Mouse (Mus musculus) liver, adult (tissue): ENCODE data around the gene Cbfb.

Source experiments
- GATA4 ChIP-seq: IDR thresholded peaks from 2 replicates; pipeline ENCODE4 v1.6.1; 2014; ENCODE audit warnings: mild to moderate bottlenecking, low read length; ENCODE audit not compliant: insufficient replicate concordance

The Cbfb gene

DNA sequence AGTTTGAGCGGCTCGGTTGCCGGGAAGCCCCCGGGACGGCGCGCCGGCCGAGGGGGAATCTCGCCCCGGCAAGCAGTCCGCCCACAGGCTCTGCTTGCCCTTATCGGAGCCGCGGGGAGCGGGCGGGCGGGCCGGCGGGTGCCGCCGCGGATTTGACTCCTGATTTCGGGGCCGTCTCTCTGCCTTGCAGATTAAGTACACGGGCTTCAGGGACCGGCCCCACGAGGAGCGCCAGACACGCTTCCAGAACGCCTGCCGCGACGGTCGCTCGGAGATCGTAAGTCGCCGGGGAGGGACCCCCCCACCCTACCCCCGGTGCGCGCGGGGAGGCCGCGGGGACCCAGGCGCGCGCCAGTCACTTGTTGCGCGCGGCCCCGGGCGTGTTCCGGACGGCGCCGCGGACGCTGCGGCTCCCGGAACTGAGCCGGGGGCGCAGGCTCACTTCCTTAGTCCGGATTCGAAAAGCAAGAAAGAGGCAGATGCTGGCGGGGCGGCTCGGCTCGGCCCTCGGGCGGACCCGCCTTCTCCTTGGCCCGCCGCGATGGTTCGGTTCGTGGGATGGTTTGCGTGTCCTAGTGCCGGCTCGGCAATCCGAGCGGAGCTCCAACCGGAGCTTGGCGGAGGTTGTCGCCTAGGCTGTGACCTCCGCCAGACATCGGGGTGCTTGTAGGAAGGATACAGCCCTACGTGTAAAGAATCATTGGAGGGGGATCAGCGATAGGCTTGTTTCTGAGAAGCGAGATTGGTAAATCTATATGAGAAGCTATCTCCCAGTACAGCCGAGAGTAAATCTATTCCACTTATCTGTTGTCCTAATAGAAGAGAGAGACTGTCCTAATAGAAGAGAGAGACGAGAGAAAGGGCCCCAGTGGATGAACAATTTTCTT is 885 bp downstream of the Cbfb start:
- TF ChIP-seq GATA4: peak; percentile 9; the same call in 1 of the 2 replicates

DNA sequence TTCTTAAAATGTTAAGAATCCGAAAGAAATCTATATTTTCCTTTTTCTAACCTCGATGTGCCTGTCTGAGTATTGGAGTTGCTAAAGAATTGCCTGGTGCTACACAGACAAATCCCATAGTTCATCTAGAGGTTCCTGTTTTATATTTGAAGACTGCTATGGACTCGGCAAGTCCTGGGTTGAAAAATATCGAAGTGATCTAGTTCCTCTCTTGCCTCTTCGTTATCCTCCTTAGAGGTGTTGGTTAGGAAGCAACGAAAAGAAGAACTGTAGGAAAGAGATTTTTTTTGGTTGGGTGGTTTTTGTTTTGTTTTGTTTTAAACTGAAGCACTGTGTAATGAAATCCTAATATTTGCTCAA is 1.5 kb downstream of the Cbfb start:
- TF ChIP-seq GATA4: no peak

DNA sequence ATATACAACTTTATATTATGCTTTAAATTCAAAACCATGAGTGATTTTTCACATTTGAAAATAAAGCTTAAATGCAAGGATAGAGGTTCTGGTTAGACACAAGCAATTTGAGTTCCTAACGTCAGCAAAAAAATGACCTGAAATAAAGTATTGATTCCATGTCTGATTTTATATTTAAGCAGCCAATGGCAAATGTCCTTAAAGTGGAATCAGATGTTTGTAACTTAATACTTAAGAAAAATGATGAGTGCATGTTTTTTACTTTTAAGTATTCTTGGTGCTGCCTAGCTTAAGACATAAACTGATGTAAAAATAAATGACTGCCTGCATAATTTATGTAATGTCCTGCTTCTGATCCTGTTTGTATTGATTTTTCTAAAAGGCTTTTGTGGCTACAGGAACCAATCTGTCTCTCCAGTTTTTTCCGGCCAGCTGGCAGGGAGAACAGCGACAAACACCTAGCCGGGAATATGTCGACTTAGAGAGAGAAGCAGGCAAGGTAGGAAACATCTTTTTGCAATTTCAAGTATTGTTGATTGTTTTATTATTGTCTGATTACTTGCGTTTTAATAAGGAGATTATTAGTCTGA is 7.8 kb downstream of the Cbfb start:
- TF ChIP-seq GATA4: no peak

DNA sequence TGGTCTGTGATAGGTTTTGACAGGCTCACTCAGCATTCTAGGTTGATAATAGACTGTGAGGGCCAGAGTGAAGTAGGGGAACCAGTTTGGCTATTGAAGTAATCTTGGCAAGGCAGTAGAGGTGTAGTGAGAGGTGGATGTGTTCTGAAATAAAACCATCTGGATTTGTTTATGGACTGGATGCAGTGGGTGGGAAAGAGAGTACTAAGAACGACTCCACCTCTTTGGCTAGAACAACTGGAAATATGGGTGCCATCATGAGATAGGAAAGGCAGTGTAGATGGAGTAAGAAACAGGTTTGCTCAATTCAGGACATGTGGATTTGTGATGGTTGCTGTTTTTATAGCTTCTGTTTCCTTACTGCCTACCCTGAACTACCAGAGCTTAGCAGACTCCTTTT is 11.7 kb downstream of the Cbfb start:
- TF ChIP-seq GATA4: no peak

DNA sequence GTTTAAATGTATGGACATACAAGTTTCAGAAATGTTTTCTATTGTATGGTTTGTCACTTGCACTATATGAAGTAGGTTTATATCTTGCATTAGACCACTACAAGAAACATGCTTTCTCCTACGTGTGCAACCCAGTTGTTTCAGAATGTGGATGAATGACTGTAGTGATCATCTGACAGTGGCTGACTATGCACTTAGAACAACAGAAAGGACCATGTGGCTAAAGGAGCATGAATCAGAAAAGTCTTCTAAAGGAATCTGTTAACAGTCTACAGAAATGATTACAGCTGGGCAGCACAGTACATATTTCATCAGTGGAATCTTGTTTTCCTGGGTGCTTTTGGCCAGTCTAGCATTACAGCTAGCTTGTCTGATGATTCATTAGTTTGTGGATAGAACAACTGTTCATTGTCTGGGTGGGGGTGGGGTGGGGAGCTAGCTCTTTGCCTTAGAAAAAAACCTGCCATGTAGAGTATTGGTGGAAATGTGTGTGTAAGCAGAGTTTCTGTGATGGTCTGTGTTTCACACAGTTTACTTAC is 16.1 kb downstream of the Cbfb start:
- TF ChIP-seq GATA4: no peak

DNA sequence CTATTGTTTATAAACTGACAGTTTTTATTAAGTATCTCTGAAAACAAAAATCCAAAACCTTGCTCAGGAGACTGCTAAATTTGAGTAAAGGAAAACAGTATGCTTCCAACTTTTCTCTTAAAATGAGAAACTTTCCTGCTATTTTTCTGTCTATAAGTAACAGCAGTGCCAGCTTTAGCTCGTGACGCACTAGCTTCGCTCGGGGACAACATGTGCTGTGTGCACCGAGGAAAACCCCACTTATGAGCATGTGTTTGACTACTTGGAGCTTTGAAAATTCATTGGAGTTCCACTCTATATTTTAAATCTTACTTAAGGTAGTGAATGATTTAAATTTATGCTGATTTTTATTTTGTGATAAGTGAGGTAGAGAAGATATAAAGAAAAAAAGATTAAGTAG is 21.7 kb downstream of the Cbfb start:
- TF ChIP-seq GATA4: no peak

DNA sequence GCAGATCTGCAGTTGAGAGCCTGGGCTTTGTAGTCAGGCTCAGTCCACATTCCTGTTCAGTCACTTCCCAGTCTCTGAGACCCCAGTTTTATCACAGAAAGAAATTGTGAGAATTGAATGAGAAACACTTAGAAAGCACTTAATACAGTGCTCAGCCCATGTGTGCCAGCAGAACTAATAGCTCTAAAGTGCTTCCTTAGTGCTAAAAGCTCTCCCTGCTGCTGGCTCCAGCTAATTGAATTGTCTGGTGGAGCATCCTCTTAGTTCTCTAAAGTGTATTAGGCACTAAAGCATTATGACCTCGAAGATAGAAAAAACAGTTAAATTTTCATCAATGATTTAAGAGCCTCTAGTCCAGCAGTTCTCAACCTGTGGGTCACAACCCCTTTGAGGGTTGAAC is 35.3 kb downstream of the Cbfb start:
- no peak for TF ChIP-seq GATA4

DNA sequence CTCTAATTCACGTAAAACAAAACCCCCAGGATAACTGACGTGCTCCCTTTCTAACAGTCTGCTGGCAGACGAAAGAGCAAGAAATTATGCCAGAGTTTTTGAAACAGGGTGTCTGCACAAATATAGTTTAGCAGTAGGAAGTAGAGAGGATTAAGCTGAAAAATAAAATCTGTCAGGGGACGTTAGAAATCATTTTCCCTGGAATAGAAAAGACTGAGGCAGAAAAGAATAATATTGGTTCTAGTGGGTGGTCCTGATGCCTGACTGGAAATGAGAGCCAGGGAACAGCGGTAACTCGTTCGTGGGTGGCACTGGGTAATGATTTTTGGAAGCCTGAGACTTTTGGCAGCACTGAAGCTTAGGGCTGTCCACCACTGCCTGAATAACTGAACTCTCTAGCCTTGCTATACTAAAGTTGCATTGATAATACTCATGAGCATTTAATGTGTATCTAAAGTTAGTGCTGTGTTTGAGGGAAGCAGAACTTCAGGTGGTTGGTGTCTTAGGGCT is 36.3 kb downstream of the Cbfb start:
- no peak for TF ChIP-seq GATA4

DNA sequence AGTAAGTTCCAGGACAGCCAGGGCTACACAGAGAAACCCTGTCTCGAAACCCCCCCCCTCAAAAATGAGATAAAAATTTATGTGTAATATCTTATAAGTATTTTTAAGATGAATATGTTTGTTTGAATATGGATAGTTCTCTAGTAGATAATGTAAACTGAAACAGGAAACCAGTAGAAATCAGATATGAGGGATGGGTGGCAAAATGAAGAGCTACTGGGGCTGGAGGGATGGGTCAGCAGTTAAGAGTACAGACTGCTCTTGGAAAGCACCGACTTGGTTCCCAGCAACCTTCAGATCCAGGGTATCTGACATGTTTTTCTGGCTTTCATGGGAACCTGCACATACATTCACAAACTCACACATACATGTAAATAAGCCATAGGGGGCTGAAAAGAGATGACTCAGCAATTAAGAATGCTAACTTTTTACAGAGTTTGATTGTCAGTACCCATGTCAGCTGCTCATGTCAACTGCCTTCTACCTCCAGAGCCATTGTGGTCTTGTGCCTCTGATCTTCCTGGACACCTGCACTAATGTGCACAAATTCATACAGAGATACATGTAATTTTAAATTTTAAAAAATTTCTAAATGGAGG is 37.3 kb downstream of the Cbfb start:
- TF ChIP-seq GATA4: no peak

DNA sequence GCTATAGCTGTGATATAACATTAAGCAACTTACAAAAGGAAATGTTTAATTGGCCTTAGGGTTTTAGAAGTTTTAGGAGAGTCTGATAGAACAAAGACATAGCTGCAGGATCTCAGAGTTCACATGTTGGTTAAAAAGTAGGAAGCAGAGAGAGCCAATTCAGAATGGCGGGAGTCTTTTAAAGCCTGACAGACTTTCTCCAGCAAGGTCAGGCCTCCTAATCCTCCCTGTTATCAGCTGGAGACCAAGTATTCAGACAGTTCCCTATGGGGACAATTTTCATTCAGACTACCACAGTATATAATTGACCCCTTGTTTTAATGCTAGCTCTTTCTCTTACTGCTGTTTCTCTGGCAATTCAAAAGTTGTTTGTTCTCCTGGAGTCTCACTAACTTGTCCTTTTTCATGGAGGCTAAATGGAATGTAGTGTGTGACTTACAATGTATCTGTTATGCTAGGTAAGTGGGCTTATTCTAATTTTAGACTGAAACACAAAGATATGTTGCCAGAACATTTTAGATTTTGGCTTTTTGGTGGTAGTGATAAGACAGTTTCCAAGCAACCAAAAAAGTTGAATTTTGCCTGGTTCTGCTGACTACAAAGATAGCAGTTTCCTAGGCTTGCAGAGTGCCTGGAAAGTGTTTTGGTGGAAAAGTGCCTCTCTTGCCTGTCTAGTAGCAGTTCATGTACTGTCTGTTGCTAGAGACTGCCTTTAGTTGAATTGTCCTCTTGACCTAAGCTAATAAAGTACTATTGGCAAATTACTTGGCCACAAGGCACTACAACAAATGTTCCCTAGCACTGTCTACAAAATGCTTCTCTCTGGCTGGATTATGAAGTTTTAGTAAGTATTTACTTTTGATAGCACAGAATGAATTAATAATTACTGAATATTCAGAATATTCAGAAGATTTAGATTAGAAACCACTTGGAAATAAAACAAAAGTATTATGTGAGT is 39.0 kb downstream of the Cbfb start:
- no peak for TF ChIP-seq GATA4

DNA sequence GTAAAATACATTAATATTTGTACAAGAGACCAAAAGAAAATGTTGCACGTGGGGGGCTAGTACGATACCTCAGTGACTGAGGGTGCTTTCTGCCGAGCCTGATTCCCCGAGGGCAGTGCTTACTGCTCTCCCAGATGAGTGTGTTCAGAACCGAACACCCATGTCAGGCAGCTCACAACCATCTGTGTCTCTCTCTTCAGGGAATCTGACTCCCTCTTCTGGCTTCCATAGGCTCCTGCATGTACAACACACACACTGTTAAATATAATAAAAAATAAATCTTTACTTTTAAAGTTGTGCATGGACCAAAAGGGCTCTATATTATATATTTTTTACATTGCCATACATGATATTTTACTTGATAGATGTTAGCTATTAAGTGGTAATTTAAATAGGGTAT is 43.6 kb downstream of the Cbfb start:
- TF ChIP-seq GATA4: no peak

DNA sequence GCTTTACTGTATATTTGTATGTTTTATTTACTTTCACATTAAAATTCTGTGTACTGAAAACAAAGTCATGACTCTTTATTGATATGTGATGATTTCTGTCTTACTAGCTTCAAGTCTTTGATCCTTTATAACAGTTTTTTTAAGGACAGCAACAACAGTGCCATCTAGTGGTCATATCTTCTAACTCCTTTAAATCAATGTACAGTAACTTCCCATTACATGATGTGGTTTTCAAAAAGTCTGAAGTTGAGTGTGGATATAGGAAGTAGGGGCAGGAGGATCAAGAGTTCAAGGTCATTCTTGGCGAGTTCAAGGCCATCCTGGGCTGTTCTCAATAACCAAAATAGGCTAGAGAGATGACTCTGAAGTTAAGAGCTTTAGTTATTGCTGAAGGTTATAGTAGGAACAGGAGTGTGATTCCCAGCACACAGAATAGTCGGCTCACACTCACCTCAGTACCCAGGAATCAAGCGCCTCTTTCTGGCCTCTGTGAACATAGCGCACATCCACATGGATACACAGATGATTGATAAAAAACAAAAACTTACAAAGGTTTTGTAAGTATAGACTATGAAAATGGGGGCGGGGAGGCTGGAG is 47.5 kb downstream of the Cbfb start:
- no peak for TF ChIP-seq GATA4

DNA sequence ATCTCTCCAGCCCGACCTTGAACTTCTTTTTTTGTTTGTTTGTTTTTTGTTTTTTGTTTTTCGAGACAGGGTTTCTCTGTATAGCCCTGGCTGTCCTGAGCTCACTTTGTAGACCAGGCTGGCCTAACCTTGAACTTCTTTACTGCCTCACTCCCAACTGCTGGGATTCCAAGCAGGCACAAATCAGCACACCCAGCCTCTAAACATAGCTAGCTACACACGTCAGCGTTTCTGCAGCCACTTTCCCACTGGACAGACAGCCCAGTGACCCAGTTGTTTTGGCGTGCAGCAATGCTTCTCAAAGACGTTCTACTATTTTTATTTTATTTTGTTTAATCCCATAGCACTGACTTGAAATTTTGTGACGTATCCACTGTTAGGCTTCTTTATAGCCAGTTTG is 53.4 kb downstream of the Cbfb start:
- no peak for TF ChIP-seq GATA4
